Mouse (Mus musculus) cortical plate, adult 2 months (tissue): ENCODE results near the gene Ppp1r3c.

Experiments
- CTCF ChIP-seq: fragments of 200-500 bp; IDR thresholded peaks from 2 replicates; pipeline ENCODE4 v1.5.1; 2011; ENCODE audit warnings: mild to moderate bottlenecking, control low read depth, low read length; ENCODE audit not compliant: insufficient read depth; ENCODE audit errors: extremely low read depth
- POLR2A ChIP-seq: fragments of 200-500 bp; IDR thresholded peaks from 2 replicates; pipeline ENCODE4 v1.6.1; 2011; ENCODE audit warnings: mild to moderate bottlenecking, low read length, control low read depth; ENCODE audit not compliant: insufficient read depth; ENCODE audit errors: extremely low read depth

GRCm38 (mm10) chr19:36705286-36706146 is 30.9 kb downstream of the Ppp1r3c start:
- TF ChIP-seq POLR2A (no peak), CTCF (no peak)
